Mouse (Mus musculus): Measurements from ENCODE around the gene Ifi214. TPM values are rescaled to one million over a fixed set of nuclear protein-coding genes. Genes with fewer than 3 reads are reported as not detected.
"Not testable (repeated sequence)": the region's sequence is repeated elsewhere in the genome, so short reads cannot be mapped to it uniquely, and the experiment has no call there.

The Ifi214 gene
- polyA plus RNA-seq (2015; fragmentation: Nextera tagmentation; extraction: Ambion mirVana): 0.04 TPM in 1 of 2 replicates, not detected in the other

DNA sequence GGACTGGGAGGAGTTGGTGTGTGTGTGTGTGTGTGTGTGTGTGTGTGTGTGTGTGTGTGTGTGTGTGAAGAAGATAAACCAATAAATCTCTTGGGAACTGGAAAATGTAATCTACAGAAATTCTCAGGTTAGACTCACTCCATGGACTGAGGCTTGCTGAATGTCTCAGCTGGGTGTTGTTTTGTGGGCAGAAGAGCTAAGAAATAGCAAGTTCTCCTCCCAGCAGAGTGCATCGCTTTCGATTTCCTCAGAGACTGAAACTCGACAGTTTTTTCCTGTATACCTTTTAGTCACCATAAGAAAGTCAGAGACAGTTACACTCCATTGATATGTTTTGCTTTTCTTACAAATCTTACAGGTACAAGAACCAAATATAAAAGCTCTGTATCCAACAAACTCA lies at the start of gene Ifi214:
Gene Ifi214, minus strand, starts transcription at position 167 of the 400 bp plus-strand sequence.
- ATAC-seq (ENCODE audit: borderline replicate concordance, extremely low read depth, low FRiP score, low TSS enrichment); H3K27ac ChIP-seq; H3K4me3 ChIP-seq; H3K4me2 ChIP-seq; H3K36me3 ChIP-seq; H3K9ac ChIP-seq; H3K27me3 ChIP-seq; H3K9me3 ChIP-seq; H3K4me1 ChIP-seq: not testable (repeated sequence)
- 79% methylated on average over 3 of the region's 3 CpGs for WGBS

DNA sequence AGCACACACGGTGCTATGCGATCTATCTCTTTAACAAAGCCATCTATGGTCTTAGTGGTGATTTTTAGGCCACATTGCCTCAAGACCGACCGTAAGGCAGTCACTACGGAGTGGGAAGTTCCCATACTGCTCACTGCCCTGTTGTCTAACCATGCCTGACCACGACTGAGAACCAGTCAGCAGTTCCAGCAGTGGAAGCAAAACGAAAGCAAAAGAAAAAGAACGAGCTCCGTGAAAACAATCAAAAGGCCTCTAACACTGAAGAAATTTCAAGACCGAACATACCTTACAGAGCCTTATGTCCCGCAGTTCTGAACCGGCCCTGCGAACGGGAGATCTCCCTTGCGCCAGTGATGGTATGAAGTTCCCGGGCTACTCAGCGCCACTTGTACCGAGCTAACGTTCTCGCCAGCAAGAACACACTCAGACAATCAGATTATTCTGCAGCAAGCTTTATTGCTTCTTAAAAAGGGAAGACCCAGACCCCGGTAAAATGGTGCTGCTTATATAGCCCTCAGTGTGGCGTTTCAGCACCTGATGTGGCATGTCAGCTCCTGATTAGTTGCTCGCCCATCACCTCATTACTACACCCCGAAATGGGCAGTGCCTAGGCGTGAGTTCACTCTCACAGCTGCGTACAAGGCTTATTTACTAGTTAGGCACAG lies 44.3 kb upstream of the Ifi214 start:
- 91% methylated on average over 26 of the region's 26 CpGs for WGBS
- H3K4me2 ChIP-seq: no peak overlapping the region

DNA sequence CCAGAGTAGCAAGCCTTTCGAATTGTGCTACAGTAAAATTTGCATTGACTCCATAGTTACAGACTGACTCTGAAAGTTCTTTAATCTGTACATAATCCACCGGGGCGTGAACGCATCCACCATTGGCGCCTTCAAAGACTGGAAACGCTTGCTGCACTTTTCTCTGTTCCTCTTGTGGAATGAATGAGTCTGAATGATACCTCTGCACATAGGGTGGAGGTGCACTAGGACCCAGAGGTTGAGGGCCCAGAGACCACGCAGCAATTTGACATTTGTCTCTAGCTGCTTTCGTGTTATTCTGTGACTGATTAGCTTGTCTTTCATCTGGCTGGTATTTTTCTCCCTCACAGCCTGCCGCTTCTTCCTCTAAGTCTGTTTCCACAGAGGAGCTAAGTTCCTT lies 43.3 kb upstream of the Ifi214 start:
- Histone ChIP-seq H3K9me3 (peaks cover 10% of the 10 kb centered on the region; the same call in 1 of the 2 replicates), H3K36me3 (no peaks in the 10 kb centered on the region), H3K9ac (no peak overlapping the region), H3K27me3 (no peaks in the 10 kb centered on the region), H3K27ac (no peak overlapping the region), H3K4me2 (no peak overlapping the region), H3K4me3 (no peak overlapping the region), H3K4me1 (no peaks in the 10 kb centered on the region)
- no peak for ATAC-seq (ENCODE audit: borderline replicate concordance, extremely low read depth, low FRiP score, low TSS enrichment)
- 88% methylated on average over 9 of the region's 9 CpGs for WGBS

More for the DNA sequence above, 44.3 kb upstream of the Ifi214 start:
- Histone ChIP-seq H3K27me3 (no peaks in the 10 kb centered on the region), H3K9me3 (peaks cover 10% of the 10 kb centered on the region; the same call in 1 of the 2 replicates), H3K36me3 (no peaks in the 10 kb centered on the region), H3K4me1 (no peaks in the 10 kb centered on the region), H3K27ac (no peak overlapping the region), H3K9ac (no peak overlapping the region), H3K4me3 (no peak overlapping the region)
- no peak for ATAC-seq (ENCODE audit: borderline replicate concordance, extremely low read depth, low FRiP score, low TSS enrichment)

DNA sequence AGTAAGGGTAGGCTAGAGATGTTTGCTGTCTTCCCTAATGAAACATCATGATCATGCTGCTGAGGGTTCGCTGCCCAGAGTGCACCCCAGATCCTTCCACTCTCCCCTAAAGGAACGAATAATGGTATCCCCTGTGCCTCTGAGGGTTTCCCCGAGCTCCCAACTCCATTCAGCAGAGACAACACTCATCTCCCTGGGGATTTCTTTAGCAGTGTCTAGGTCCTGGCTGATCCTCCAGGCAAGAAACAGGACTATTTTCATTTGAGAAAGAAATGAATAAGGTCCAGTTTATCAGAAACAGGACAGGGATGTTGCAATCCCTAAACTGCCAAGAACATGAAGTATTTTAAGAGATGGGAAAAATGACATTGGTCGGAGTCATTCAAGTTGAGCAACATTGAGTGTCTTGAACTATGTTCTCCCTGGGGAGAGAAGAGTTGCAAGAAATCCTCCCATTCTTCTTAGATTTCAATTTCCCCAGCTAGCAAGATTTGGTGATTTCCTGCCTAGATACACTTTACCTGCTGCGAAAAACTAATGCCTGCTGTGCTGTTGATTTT lies 14.8 kb upstream of the Ifi214 start:
- not testable (repeated sequence) for H3K36me3 ChIP-seq; H3K27me3 ChIP-seq; H3K4me1 ChIP-seq; H3K9ac ChIP-seq; H3K9me3 ChIP-seq; ATAC-seq (ENCODE audit: borderline replicate concordance, extremely low read depth, low FRiP score, low TSS enrichment); H3K4me2 ChIP-seq; H3K27ac ChIP-seq; H3K4me3 ChIP-seq
- 71% methylated on average over 5 of the region's 5 CpGs for WGBS

DNA sequence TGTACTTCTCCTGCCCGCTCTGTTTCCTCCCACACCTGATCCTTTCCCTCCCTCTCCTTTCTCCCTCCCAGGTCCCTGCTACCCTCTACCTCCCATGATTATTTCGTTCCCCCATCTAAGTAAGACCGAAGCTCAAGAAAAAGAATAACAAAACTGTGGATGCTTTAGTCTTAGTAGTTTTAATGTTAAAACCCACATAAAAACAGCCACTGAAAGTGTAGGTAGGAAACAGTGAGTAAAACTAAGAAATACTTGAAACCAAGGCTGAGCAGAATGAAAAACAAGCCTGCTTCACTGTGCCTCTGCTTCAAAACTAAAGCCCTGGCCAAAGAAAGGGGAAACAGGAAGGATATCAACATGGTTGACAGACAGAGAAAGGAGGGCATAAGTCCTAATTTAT lies 13.0 kb upstream of the Ifi214 start:
- 76% methylated on average over 3 of the region's 3 CpGs for WGBS
- H3K4me1 ChIP-seq; H3K4me3 ChIP-seq; H3K36me3 ChIP-seq; H3K9ac ChIP-seq; H3K9me3 ChIP-seq; H3K4me2 ChIP-seq; H3K27ac ChIP-seq; H3K27me3 ChIP-seq; ATAC-seq (ENCODE audit: borderline replicate concordance, extremely low read depth, low FRiP score, low TSS enrichment): not testable (repeated sequence)

DNA sequence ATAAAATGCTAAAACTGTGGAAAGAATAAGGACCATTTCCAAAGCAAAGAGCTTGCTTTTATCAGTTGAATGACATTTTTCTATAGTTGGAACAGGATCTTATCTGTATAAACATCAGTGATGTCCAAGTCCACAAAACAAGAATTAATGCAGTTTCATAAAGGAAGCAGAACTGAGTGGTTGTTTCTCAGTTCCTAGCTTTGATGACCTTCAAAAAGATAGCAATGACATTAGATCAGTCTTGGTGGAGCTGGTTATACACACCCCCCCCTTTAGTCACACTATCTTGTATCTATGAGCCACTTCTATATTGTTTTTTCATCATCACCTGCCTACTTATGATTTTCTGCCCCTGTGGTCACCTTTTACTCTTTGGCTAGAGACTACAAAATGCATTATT lies 14.3 kb downstream of the Ifi214 start:
- Histone ChIP-seq H3K4me3 (no peak overlapping the region), H3K36me3 (no peaks in the 10 kb centered on the region), H3K9ac (no peak overlapping the region), H3K4me1 (no peaks in the 10 kb centered on the region), H3K27me3 (no peaks in the 10 kb centered on the region), H3K27ac (no peak overlapping the region), H3K9me3 (no peaks in the 10 kb centered on the region), H3K4me2 (no peak overlapping the region)
- ATAC-seq (ENCODE audit: borderline replicate concordance, extremely low read depth, low FRiP score, low TSS enrichment): no peak

DNA sequence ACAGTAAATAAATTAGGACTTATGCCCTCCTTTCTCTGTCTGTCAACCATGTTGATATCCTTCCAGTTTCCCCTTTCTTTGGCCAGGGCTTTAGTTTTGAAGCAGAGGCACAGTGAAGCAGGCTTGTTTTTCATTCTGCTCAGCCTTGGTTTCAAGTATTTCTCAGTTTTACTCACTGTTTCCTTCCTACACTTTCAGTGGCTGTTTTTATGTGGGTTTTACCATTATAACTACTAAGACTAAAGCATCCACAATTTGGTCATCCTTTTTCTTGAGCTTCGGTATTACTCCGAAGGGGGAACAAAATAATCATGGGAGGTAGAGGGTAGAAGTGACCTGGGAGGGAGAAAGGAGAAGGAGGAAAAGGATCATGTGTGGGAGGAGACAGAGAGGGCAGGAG lies 25.2 kb downstream of the Ifi214 start:
- not testable (repeated sequence) for H3K27me3 ChIP-seq; H3K27ac ChIP-seq; H3K9me3 ChIP-seq; H3K36me3 ChIP-seq; ATAC-seq (ENCODE audit: borderline replicate concordance, extremely low read depth, low FRiP score, low TSS enrichment); H3K4me3 ChIP-seq; H3K4me1 ChIP-seq; H3K4me2 ChIP-seq; H3K9ac ChIP-seq
- WGBS: 88% methylated on average over 2 of the region's 2 CpGs

DNA sequence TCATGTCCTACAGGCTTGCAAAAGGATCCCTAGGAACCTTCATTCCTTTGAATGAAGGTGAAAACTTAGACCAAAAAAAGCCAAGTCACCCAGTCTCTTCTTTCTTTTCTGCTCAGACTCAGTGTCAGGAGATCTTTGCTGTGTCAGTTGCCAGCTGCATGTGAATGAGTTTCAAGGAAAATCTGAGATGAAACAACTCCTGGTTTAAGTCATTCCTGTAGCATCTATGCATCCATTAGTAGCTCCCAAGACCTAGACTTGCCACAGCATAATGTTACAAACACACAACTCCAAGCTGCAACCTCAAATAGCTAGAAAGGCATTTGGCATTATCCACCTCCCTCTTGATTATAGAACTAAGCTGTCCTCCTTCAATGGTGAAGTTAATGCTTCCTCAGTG lies 44.3 kb downstream of the Ifi214 start:
- H3K4me1 ChIP-seq; H3K36me3 ChIP-seq; H3K9me3 ChIP-seq; H3K27me3 ChIP-seq; H3K27ac ChIP-seq; H3K4me3 ChIP-seq; H3K4me2 ChIP-seq; ATAC-seq (ENCODE audit: borderline replicate concordance, extremely low read depth, low FRiP score, low TSS enrichment); H3K9ac ChIP-seq: not testable (repeated sequence)

DNA sequence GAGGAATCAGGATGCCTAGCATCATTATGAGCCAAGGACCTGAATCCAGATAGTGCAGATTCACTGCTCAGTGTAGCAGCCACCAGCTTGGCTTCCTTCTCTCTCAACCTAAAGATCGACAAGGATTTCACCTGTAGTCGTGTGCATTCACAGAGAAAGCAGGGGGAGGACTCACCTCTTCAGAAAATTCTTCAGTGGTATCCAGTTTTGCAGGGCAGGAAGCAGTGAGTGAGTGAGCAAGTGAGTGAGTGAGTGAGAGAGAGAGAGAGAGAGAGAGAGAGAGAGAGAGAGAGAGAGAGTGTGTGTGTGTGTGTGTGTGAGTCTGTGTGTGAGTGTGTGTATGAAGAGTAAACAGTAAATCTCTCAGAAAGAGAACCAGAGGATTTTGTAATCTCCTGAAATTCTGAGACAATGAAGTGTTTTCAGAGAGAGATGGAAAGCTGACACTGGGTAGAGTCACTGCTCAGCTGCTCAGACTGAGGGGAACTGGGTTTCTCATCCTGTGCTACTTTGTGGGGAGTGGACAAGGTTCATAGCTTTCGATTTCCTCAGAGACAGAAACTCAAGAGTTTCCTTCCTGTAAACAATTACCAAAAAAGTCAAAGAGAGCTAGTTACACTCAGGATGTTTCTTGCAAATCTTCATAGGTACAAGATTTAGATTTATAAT lies 44.8 kb downstream of the Ifi214 start, which contains the start of gene Ifi206:
Gene Ifi206, minus strand, starts transcription at position 230 of the 669 bp plus-strand sequence.
- H3K9me3 ChIP-seq; ATAC-seq (ENCODE audit: borderline replicate concordance, extremely low read depth, low FRiP score, low TSS enrichment); H3K4me1 ChIP-seq; H3K4me3 ChIP-seq; H3K36me3 ChIP-seq; H3K4me2 ChIP-seq; H3K27me3 ChIP-seq; H3K27ac ChIP-seq; H3K9ac ChIP-seq: not testable (repeated sequence)
- WGBS: 54% methylated on average over 3 of the region's 3 CpGs

DNA sequence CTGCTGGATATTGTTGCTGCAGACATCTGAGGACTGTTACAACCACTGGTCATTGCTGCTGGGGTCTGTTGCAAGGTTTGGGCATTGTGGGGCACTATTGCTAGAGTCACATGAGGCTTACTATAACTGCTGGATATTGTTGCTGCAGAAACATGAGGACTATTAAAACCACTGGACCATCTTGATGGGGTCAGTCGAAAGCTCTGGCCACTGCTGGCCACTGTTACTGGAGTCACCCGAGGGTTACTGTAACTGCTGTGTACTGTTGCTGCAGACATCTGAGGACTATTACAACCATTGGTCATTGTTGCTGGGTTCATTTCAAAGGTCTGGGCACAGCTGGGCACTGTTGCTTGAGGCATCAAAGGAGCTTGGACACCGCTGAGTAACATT lies 54.6 kb downstream of the Ifi214 start:
- H3K9me3 ChIP-seq; H3K4me2 ChIP-seq; H3K27ac ChIP-seq; ATAC-seq (ENCODE audit: borderline replicate concordance, extremely low read depth, low FRiP score, low TSS enrichment); H3K9ac ChIP-seq; H3K4me1 ChIP-seq; H3K4me3 ChIP-seq; H3K36me3 ChIP-seq; H3K27me3 ChIP-seq: not testable (repeated sequence)
- 78% methylated on average over 3 of the region's 3 CpGs for WGBS

DNA sequence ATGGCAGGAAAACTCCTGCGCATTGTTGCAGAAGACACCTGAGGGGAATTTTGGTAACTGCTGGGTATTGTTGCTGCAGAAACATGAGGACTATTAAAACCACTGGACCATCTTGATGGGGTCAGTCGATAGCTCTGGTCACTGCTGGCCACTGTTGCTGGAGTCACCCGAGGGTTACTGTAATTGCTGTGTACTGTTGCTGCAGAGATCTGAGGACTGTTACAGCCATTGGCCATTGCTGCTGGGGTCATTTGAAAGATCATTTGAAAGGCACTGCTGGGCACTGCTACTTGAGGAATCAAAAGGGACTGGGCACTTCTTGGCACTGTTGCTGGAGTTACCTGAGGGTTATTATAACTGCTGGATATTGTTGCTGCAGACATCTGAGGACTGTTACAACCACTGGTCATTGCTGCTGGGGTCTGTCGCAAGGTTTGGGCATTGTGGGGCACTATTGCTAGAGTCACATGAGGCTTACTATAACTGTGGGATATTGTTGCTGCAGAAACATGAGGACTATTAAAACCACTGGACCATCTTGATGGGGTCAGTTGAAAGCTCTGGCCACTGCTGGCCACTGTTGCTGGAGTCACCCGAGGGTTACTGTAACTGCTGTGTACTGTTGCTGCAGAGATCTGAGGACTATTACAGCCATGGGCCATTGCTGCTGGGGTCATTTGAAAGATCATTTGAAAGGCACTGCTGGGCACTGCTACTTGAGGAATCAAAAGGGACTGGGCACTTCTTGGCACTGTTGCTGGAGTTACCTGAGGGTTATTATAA lies 55.2 kb downstream of the Ifi214 start:
- H3K9me3 ChIP-seq; H3K4me2 ChIP-seq; H3K27me3 ChIP-seq; H3K9ac ChIP-seq; ATAC-seq (ENCODE audit: borderline replicate concordance, extremely low read depth, low FRiP score, low TSS enrichment); H3K27ac ChIP-seq; H3K4me1 ChIP-seq; H3K36me3 ChIP-seq; H3K4me3 ChIP-seq: not testable (repeated sequence)
- 81% methylated on average over 5 of the region's 5 CpGs for WGBS
